Mouse (Mus musculus) urinary bladder, adult 2 months (tissue): ENCODE data around the gene Nmnat1. TPM values are rescaled to one million over a fixed set of nuclear protein-coding genes. Genes with fewer than 3 reads are reported as not detected.
"Not testable (repeated sequence)": the region's sequence is repeated elsewhere in the genome, so short reads cannot be mapped to it uniquely, and the experiment has no call there.

Experiments used
- DNase-seq: peaks from one replicate; pipeline ENCODE4 v3.0.0; 2022; ENCODE audit warnings: low spot score
- polyA plus RNA-seq: library from polyadenylated mRNA; depleted of rRNA; stranded (reverse); fragments of >200 nt; gene quantifications from 2 replicates; pipeline ENCODE4 v1.2.3, GENCODE M21; 2012; rRNA removed

The Nmnat1 gene
- polyA plus RNA-seq, 1 experiment = 11.8 TPM

DNA sequence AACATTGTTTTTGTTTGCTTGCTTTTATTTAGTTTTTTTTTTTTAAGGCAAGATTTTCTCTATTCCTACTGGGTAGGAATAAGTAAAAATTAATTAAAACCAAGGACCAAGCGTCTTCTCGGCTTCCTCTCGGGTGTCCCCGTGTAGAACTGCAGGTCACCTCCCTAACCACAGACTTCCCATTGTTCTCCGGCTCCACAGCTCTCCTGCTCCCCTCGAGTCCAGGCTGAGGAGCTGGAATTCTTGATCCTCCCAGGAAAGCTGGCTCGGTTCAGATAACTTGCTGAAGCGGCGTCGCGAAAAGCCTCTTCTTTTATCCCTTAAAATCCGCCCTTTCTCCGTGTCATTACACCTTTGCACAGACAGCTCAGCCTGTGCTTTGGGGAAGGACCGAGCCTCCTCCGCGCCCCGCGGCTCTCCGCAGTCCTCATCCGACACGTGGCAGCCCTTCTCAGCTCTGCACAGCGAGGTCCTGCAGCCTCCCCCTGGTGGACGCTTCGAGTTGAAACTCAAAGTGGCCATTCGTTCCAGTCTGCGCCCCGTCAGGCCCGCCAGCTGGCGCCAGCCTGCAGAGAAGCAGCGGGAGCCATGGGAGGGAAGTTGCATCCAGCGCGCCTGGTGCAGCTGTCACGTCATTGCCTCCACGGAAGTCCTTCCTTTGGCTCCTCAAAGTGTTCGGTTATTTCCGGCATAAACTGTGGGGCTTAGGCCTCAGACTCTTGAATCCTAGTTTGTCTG, 39.9 kb downstream of the Nmnat1 start:
- peak; percentile 72 for DNase-seq

DNA sequence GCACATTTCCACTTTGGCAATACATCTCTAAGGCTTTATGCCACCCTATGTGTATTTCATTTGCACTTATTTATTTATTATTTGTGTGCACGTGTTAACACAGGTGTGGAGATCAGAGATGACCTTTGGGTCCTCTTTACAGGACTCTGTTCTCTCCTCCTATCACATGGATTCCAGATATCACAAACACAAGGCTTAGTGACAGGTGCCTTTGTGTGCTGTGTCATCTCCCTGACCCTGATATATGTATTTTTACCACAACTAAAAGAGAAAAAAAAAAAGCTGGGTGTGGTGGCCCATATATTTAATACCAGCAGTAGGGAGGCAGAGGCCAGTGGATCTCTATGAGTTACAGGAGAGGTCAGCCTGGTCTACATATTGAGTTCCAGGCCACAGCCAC, 40.5 kb downstream of the Nmnat1 start:
- no peak for DNase-seq

DNA sequence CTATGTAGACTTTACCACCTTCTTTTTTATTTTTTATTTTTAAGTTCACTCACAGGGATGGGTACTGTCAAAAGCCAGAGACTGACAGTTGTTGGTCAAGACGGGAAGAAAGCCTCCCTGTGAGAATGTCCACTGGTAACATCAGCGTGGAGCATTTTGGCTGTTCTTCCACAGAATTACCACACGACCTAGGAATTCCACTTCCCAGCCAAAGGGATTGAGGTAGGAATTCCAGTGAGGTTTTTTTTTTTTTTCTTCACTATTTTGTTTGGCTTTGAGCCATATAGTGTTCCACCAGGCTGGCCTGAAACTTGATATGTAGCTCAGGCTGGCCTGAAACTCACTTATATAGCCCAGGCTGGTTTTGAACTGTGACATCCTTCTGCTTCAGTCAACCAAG, 42.6 kb downstream of the Nmnat1 start:
- no peak for DNase-seq

DNA sequence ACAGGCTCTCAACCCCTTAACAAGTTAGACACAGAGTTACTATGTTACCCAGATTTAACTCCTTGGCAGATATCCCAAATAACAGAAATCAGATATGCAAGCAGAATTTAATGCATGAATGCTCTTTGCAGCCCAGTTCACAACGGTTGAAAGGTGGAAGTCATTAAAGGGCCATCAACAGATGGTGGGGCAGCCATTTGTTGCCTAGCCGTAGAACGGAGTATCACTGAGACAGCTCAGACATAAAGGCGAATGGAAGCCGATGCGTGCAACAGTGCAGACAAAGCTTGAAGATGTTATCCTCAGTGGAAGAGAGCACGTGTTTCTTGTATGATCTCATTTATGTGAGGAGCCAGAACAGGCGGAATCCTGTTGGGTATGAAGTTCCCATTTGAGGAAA, 44.4 kb downstream of the Nmnat1 start:
- DNase-seq = no peak

DNA sequence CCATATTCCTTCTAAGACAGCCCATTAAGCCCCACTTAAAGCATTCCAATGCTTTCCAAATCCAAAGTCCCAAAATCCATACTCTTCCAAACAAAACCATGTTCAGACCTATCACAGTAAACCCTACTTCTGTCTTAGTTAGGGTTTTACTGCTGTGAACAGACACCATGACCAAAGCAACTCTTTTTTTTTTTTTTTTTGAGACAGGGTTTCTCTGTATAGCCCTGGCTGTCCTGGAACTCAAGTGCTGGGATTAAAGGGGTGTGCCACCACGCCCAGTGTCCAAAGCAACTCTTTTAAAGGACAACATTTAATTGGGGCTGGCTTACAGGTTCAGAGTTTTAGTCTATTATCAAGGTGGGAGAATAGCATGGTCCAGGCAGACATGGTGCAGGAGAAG, 53.1 kb downstream of the Nmnat1 start:
- not testable (repeated sequence) for DNase-seq

DNA sequence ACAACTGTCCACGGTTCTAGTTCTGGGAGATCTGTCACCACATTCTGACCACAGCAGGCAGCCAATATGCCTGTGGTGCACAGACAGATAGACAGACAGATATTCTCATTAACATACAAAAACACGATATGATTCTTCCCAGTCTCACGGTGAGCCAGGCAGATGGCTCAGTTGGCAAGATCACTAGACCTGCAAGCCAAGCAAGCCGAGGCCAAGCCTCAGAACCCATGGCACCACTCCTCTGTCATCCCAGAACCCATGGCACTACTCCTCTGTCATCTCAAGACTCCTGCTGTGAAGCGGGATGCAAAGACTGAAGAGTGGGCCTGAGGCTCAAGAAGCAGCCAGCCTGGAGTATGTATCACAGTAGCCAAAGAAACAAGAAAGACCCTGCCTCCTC, 55.4 kb downstream of the Nmnat1 start:
- no peak for DNase-seq

DNA sequence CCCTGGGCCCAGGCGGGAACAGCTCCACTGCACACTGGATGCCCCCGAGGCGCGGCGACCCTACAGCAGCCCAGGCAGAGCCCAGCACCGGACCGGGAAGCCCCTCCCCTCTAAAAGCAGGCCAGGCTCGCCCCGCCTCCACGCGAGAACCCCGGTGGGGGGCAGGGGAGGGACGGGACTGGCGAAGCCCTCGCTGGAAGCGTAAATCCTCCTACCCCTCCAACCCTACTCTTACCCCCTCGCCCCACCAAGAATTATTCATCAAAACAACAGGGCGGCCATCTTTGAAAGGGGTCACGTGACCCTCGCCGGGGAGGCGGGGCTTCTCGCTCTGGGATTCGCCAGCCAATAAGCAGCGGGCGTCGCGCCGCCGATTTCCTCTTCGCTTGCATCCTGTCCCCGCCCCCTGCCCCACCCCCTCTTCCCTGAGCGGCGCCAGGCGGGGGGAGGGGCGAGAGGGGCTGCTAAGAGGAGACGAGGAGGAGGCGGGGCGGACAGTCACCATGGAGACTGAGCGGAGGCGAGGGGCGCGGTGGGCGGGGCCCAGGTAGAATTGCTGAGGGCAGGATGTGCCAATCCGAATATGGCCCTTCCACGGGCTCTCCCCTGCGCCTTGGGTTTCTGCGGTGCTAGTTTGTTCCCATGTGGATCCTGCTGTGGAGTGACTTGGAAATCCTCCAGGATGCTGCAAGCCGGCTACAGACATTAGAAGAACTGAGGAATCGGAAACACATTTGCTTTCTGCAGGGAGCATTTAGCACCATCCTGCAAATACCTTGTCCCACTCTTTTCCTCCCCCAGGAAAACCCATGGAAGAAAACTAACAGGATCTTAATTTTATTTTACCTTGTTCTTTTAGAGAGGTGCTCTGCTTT, 58.4 kb downstream of the Nmnat1 start, which contains the start of gene Ube4b:
TSS of gene Ube4b (minus strand) at position 425 of the 875 bp plus-strand sequence.
- DNase-seq = peak; percentile 83

DNA sequence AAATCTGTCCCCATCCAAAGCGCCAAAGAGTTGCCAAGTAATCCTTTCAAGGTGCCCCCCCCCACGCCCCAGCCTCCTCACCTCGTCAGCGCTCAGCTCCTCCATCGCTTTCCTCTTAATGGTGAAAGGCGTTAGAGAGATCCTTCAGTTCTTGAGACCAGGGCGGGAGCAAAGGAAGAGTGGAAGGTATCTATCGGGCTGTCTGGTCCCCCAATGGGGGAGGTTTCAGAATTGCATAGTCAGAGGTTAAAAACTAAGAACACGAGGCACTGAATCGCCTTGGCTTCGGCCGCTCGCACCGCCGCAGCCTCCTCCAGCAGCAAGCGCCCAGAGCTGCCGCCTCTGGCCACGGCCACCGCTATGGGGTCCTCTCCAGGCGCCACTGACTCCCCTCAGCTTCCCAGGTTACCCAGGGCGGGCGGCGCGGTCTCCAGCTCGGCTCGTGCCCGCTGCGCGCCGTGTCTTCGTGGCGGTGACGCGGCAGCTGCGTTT, 59.2 kb downstream of the Nmnat1 start:
- DNase-seq = no peak

DNA sequence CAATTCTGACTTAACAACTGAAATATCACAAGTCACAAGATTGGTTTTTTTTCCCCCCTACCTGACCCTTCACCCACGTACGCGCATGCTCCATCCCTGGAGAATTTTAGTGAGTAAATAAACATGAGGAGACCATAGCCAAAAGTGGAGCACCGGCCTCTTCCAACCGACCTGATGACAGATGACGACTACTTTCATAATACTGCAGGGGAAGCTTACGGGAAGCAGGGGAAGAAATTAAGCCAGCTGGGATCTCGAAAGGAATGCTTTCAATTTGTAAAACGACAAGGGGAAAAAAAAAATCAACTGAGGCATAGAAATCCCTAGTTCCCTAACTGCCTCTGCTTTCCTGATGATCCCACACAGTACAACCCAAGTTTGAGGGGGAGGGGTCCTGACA, 60.2 kb downstream of the Nmnat1 start:
- DNase-seq = no peak

DNA sequence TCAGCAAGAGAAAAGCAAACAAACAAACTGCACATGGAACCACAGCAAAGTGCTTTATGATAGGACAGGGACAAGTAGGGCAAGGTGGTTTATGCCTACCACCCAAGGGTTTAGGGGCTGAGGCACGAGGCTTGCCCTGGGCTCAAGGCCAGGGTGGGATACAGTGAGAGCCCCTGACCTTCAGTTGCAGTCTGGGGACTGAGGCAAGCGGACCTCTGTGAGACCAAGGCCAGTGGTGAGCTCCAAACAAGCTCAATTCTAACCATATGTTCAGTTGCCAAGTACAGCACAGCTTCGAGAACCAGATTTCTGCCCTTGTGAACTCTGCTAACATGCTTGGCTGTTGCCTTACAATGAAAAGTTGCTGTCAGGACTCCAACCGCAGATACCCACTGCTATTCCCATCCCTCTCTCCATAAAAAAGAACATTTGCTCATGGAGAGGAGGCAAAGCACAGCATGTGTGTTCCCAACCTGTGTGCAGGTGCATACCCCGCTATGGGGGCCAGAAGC, 67.1 kb downstream of the Nmnat1 start:
- no peak for DNase-seq

Other genes starting within 250 kb of the Nmnat1 start
- 39.7 and 42.1 TPM in 2 replicates for gene Kif1b, start 177.5 kb downstream of the Nmnat1 start, polyA plus RNA-seq
- gene Ube4b, start 58.5 kb downstream of the Nmnat1 start, polyA plus RNA-seq = 38.3 and 54.1 TPM in 2 replicates
- gene Rbp7, start 30.2 kb downstream of the Nmnat1 start, polyA plus RNA-seq = 1.5 and 1.9 TPM in 2 replicates
- not detected in 2 replicates for gene Tmem274, start 7.8 kb downstream of the Nmnat1 start, polyA plus RNA-seq
- 16.8 and 19.0 TPM in 2 replicates for gene Lzic, start within 50 bp of the Nmnat1 start, polyA plus RNA-seq
- 11.7 and 12.0 TPM in 2 replicates for gene Ctnnbip1, start 33.0 kb upstream of the Nmnat1 start, polyA plus RNA-seq
- 28.0 and 61.1 TPM in 2 replicates for gene Clstn1, start 101.3 kb upstream of the Nmnat1 start, polyA plus RNA-seq
- gene Pik3cd, start 217.4 kb upstream of the Nmnat1 start, polyA plus RNA-seq = 5.2 and 8.1 TPM in 2 replicates